Mouse (Mus musculus) splenic B cell, adult 2 months (primary cell): ENCODE measurements around the gene Adam1a.

ENCODE experiments used
- DNase-seq: peaks from one replicate; pipeline ENCODE4 v3.0.0-alpha.2; 2011; ENCODE audit warnings: low read depth, low spot score
- H3K27me3 ChIP-seq: 2 replicates; pipeline ENCODE4 v1.6.1; 2012; ENCODE audit warnings: mild to moderate bottlenecking, low read length, moderate library complexity, mixed read lengths; ENCODE audit not compliant: control insufficient read depth, poor library complexity, insufficient read depth, severe bottlenecking
- H3K36me3 ChIP-seq: 2 replicates; pipeline ENCODE4 v1.6.1; 2012; ENCODE audit warnings: mild to moderate bottlenecking, low read length, moderate library complexity, mixed read lengths; ENCODE audit not compliant: control insufficient read depth, poor library complexity, insufficient read depth, severe bottlenecking

The Adam1a gene

GRCm38 (mm10) chr5:121576927-121577488 lies 31.7 kb upstream of the Adam1a start:
- Histone ChIP-seq H3K36me3 (peaks cover 10% of the 10 kb centered on the region), H3K27me3 (no peaks in the 10 kb centered on the region)
- no peak for DNase-seq

GRCm38 (mm10) chr5:121575867-121576266 lies 30.6 kb upstream of the Adam1a start:
- Histone ChIP-seq H3K27me3 (no peaks in the 10 kb centered on the region), H3K36me3 (peaks cover 11% of the 10 kb centered on the region)
- no peak for DNase-seq

- Histone ChIP-seq H3K27me3 (no peaks in the 10 kb centered on the region), H3K36me3 (peaks cover 17% of the 10 kb centered on the region)
- DNase-seq, result peak; percentile 30
These were observed 28.9 kb upstream of the Adam1a start for GRCm38 (mm10) chr5:121574145-121574544.

GRCm38 (mm10) chr5:121570787-121571186 lies 25.5 kb upstream of the Adam1a start:
- DNase-seq, result no peak
- peaks cover 17% of the 10 kb centered on the region for H3K36me3 ChIP-seq
- H3K27me3 ChIP-seq, result no peaks in the 10 kb centered on the region

- Histone ChIP-seq H3K36me3 (peaks cover 13% of the 10 kb centered on the region), H3K27me3 (no peaks in the 10 kb centered on the region)
- no peak for DNase-seq
These were observed 24.7 kb upstream of the Adam1a start for GRCm38 (mm10) chr5:121569881-121570420.

GRCm38 (mm10) chr5:121566035-121566681 lies 20.9 kb upstream of the Adam1a start:
- Histone ChIP-seq H3K36me3 (peaks cover 10% of the 10 kb centered on the region), H3K27me3 (no peaks in the 10 kb centered on the region)
- DNase-seq, result no peak

- DNase-seq, result peak; percentile 93
- no peaks in the 10 kb centered on the region for H3K27me3 ChIP-seq
- H3K36me3 ChIP-seq, result peaks cover 3% of the 10 kb centered on the region; the same call in 1 of the 2 replicates
These were observed 19.2 kb upstream of the Adam1a start for GRCm38 (mm10) chr5:121564468-121564895.

- no peaks in the 10 kb centered on the region for H3K27me3 ChIP-seq
- H3K36me3 ChIP-seq, result no peaks in the 10 kb centered on the region
- no peak for DNase-seq
These were observed 17.2 kb upstream of the Adam1a start for GRCm38 (mm10) chr5:121562436-121562835.

- no peak for DNase-seq
These were observed 3.9 kb upstream of the Adam1a start for GRCm38 (mm10) chr5:121549196-121549595.

GRCm38 (mm10) chr5:121547084-121547483 lies 1.8 kb upstream of the Adam1a start:
- H3K27me3 ChIP-seq, result no peaks in the 10 kb centered on the region
- no peaks in the 10 kb centered on the region for H3K36me3 ChIP-seq
- DNase-seq, result no peak

More at GRCm38 (mm10) chr5:121549196-121549595, 3.9 kb upstream of the Adam1a start:
- H3K36me3 ChIP-seq, result no peaks in the 10 kb centered on the region
- no peaks in the 10 kb centered on the region for H3K27me3 ChIP-seq

GRCm38 (mm10) chr5:121546530-121546895 lies 1.2 kb upstream of the Adam1a start:
- Histone ChIP-seq H3K27me3 (no peaks in the 10 kb centered on the region), H3K36me3 (no peaks in the 10 kb centered on the region)
- DNase-seq, result peak; percentile 65

GRCm38 (mm10) chr5:121545793-121546529 lies 679 bp upstream of the Adam1a start, which contains the start of gene Mapkapk5:
Gene Mapkapk5, minus strand, starts transcription at chr5:121545905.
- Histone ChIP-seq H3K27me3 (no peaks in the 10 kb centered on the region), H3K36me3 (no peaks in the 10 kb centered on the region)
- peak; percentile 97 for DNase-seq

GRCm38 (mm10) chr5:121543370-121543769 lies 1.9 kb downstream of the Adam1a start:
- H3K36me3 ChIP-seq, result 0 out of 2 replicates have a peak, but pooled peaks cover 2% of the 10 kb centered on the region
- no peaks in the 10 kb centered on the region for H3K27me3 ChIP-seq
- DNase-seq, result no peak

GRCm38 (mm10) chr5:121541235-121541634 lies 4.0 kb downstream of the Adam1a start:
- DNase-seq, result peak; percentile 36
- peaks cover 10% of the 10 kb centered on the region; the same call in 1 of the 2 replicates for H3K36me3 ChIP-seq
- H3K27me3 ChIP-seq, result no peaks in the 10 kb centered on the region

GRCm38 (mm10) chr5:121540066-121540465 lies 5.2 kb downstream of the Adam1a start:
- Histone ChIP-seq H3K27me3 (no peaks in the 10 kb centered on the region), H3K36me3 (peaks cover 10% of the 10 kb centered on the region; the same call in 1 of the 2 replicates)
- DNase-seq, result no peak
